Mouse (Mus musculus) thymus, adult 2 months (tissue): ENCODE measurements at regions not wholly inside any gene's neighbourhood (a gene's known extent, or its start where the extent isn't known, plus 50 kb on each side); places are given as distances from the start of the nearest gene placed in this dataset.

ENCODE experiments used
- CTCF ChIP-seq: fragments of 200-500 bp; IDR thresholded peaks from 2 replicates; pipeline ENCODE4 v1.5.1; 2012; ENCODE audit warnings: mild to moderate bottlenecking, control low read depth, low read length, moderate library complexity, borderline replicate concordance; ENCODE audit not compliant: control insufficient read depth, poor library complexity, insufficient read depth; ENCODE audit errors: extremely low read depth
- POLR2A ChIP-seq: fragments of 200-500 bp; IDR thresholded peaks from 2 replicates; pipeline ENCODE4 v1.6.1; 2012; ENCODE audit warnings: mild to moderate bottlenecking, low read length, control low read depth, moderate library complexity; ENCODE audit not compliant: control insufficient read depth, poor library complexity, insufficient read depth; ENCODE audit errors: extremely low read depth

DNA sequence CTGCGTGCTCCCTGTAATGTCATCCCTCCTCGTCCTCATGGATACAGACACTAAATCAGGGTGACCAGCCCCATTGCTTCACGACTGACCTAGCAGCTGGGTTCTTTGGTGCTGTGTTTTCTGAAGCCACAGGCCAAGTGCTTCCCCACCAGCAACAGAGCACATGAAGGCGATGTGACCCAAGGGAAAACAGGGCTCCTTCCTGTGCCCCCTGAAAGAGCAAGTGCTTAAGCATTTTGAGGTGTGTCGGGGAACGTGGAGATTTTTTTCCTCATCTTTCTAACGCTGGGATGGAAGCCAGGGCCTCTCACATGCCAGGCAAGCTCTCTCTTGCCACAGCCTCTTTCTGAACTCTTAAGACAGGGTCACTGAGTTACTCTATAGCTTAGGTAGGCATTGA is 87.3 kb upstream of the Zfp618 start:
- TF ChIP-seq POLR2A (no peak), CTCF (no peak)
